Mouse (Mus musculus): ENCODE measurements at regions not wholly inside any gene's neighbourhood (a gene's known extent, or its start where the extent isn't known, plus 50 kb on each side); places are given as distances from the start of the nearest gene placed in this dataset.

- TF ChIP-seq POLR2A (IDR thresholded peaks at IDR 0.05; ENCODE audit: low read depth, low read length) (no peak), CTCF (IDR thresholded peaks at IDR 0.05; ENCODE audit: borderline replicate concordance, insufficient read depth, low read length) (no peak)
Observed at GRCm38 (mm10) chr5:54343432-54343831, 345.1 kb downstream of the Stim2 start.

Measured in embryonic fibroblast, embryonic 13.5 days (primary cell).